Mouse (Mus musculus) fibroblast of lung, adult 2 months (primary cell): ENCODE measurements around the gene Tmem39b.

ENCODE experiments used
- DNase-seq: peaks from one replicate; pipeline ENCODE4 v3.0.0-alpha.2; 2011; ENCODE audit warnings: low read depth

The Tmem39b gene

DNA sequence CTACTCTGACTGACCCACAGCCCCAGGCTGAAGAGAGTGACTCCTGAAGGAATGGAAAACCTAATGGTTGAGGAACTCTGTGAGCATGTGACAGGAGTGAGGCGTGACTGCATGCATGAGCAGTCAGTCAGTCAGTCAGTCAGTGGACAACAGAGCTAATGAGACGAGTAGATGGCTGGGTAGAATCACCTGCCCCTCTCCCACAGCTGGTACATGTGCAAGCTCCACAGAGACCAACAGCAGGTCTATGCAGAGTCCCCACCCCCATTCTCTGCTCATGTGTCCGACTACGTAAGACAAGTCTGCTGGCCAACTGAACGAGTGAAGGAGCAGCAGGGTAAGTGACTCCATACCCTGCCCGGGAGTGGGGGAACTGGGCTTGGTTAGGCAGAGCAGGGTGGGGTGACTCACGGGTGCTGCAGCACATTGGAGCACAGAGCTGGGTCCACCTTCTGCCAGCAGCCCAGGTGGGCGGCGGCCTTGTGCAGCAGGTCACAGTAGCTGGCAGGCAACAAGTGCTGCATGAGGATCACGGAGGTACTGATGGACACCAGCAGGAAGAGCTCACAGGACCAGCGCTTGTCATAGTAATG lies 12.6 kb downstream of the Tmem39b start:
- no peak for DNase-seq

DNA sequence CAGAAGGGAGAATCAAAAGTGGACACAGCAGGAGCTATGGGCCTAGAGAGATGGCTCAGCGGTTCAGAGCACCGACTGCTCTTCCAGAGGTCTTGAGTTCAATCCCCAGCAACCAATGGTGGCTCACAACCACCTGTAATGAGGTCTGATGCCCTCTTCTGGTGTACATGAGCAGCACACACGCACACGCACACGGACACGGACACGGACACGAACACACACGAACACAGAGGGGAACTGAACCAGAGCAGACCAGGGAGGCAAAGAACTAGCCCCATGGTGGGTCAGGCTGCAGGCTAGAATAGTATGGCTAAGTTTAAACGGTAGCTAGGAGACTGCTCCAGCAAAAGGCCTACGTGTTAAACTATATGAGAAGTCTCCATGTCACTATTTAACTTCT lies 14.8 kb downstream of the Tmem39b start:
- no peak for DNase-seq

DNA sequence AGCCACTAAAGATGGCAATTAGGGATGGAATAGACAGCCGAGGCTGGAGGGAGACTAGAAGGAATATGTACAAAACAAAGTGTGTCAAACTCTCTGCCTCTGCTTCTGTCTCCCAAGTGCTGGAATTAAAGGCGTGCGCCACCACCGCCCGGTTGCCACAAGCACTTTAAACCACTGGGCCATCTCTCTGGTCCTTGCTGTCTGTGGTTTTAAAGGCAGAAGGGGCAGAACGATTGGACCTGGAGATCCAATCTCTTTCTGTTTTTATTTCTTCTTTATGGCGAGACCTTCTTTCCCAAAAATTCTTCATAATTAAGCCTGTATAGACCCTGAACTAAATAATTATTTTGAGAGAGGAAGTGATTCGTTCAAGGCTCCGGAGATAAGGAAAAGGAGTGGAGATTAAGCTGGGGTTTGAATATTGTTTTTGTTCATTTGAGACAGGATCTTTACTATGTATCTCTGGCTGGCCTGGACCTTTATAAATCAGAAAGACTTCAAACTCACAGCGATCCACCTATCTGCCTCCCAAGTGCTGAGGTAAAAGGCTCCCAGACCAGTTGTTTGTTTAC lies 23.7 kb downstream of the Tmem39b start:
- no peak for DNase-seq

DNA sequence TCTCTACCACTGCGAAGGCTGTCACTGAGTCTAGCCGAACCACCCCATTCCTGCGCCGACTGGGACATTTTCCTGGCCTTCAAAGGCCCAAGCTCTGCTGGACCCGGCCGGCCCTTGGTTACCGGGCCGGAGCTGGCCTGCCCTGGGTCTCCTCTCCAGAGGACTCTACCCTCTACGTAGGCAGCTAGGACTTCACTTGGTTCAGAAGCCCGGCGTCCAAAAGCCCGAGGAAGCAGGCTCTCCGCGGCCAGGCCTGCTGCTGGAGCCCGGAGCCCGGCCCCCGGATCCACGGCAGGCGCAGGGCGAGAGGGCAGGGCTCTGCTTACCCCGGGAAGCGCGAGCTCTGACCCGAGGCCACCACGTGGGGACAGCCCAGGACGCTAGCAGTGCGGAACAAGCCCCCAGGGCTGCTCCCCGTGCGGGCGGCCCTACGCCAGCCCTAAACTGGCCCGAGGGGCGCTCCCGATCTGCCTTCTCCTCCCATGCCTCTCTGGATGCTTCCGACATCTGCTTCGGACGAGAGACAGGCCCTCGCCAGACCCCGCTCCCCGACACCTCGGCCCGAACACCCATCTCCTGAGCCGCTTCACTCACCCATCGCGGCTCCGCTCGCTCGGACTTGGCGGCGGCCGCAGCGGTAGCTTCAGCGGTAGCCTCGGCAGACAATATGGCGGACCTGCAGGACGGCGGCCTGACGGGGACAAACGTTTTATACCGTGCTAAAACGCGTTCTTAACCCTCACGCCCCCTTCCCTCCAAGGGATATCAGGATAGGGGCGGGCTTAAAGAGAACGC lies 24.4 kb downstream of the Tmem39b start, which contains the start of gene Kpna6:
Gene Kpna6 (minus strand): TSS at position 685 of the 795 bp plus-strand sequence.
- DNase-seq = peak; percentile 86

GRCm38 (mm10) chr4:129671491-129672082 lies 25.1 kb downstream of the Tmem39b start:
- peak; percentile 28 for DNase-seq

GRCm38 (mm10) chr4:129662255-129662813 lies 34.3 kb downstream of the Tmem39b start:
- DNase-seq = no peak

GRCm38 (mm10) chr4:129661584-129661983 lies 35.1 kb downstream of the Tmem39b start:
- DNase-seq = no peak

DNA sequence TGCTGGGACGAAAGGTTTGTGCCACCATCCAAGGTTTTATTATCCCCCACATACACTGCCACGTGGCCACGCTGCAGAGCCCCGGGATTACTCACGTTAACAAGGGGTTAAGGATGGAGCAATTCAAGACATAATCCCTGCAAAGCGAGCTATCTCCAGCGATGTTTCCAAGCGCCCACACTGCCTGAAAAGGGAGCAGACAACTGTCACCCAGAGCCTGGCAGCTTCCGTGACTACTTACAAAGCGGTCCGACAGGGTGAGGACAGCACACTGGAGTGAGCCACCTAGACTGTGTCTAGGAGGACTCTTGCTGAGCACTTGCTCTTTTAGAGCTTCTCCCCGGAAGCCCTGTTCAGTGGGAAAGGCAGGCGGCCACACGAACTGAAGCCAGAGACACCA lies 41.9 kb downstream of the Tmem39b start:
- no peak for DNase-seq

GRCm38 (mm10) chr4:129650359-129650758 lies 46.3 kb downstream of the Tmem39b start:
- DNase-seq = no peak

- no peak for DNase-seq
These were observed 48.0 kb downstream of the Tmem39b start for GRCm38 (mm10) chr4:129648656-129649055.

DNA sequence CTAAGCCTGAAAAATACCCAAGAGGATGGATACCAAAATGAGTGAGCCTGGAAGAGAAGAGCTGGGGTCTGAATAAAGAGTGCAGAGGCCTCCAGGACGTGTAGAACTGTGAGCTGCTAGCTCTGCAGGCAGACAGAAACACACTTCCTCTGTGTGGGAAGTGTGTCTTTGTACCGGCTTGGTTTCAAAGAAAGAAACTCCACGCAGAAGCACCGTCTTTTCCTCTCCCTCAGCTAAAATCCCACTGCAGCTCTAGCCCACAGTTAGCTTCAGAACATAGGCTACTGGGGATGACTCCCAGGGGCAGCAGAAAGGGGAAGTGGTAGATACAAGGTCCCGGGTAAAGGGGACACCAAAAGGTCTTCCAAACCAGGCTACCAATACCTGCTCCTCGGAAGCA lies 51.4 kb downstream of the Tmem39b start:
- no peak for DNase-seq

DNA sequence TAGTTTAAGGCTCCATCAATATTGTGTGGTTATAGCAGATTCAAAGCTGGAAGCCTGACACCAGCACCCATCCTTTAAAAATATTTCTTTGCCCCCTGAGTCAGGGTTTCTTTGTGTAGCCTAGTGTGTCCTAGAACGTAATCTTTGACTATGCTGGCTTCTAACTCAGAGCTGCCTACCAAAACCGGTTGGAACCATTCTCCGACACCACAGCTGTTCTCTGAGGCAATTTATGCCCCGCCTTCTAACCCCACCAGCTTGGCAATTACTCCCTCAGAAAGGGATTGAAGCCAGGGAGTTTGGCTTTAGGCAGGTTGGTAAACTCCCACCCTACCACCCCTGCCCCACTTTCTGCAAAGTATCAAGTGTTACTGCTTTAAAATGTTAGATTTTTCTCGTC lies 54.9 kb downstream of the Tmem39b start:
- peak; percentile 32 for DNase-seq

GRCm38 (mm10) chr4:129640638-129641467 lies 55.8 kb downstream of the Tmem39b start, which contains the start of gene Txlna:
Gene Txlna (minus strand): TSS chr4:129641065.
- DNase-seq = peak; percentile 92

DNA sequence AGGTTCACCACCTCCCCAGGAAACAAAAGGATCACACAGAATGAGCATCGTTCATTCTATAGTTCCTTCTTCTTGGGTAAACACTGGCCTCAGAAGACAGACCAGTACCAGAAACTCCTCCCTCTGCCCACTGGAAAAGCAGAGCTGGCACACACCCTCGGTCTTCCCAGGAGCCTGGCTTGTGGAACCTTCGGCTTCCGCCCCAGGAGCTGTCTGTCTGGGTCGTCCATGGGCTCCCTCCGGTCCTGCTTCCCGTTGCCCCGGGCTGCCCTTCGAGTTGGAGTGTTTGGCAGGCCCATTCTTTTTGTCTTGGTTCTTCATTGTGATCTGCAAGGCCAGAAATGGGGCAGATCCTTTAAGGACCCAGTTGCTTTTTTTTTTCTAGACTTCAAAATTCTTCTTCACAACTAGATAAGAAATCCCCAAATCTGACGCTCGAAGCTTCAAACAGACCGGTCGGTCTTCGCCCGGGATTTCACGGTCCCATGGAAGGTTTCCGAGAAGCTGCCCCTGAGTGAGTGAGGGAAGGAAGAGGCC lies 56.5 kb downstream of the Tmem39b start:
- peak; percentile 33 for DNase-seq

DNA sequence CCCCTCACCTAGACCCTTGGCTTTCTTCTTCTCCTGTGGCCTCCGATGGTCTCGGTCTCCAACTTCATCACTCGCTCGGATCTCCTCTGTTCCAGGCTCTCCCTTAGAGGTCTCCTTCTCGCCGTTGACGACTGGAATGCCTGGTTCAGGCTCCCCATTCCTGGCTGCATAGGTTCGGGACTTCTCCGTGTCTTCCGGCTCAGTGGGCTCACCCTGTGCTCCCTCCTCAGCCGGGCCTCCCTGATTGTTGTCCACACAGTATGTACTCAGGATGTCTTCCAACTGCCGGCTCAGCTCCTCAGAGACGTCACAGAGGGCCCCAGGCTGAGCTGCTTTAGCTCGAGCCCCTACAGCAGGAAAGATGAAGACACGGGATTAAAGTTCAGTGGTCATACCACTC lies 57.4 kb downstream of the Tmem39b start:
- DNase-seq = no peak

- no peak for DNase-seq
These were observed 62.8 kb downstream of the Tmem39b start for GRCm38 (mm10) chr4:129633852-129634251.

GRCm38 (mm10) chr4:129631867-129632266 lies 64.8 kb downstream of the Tmem39b start:
- no peak for DNase-seq

DNA sequence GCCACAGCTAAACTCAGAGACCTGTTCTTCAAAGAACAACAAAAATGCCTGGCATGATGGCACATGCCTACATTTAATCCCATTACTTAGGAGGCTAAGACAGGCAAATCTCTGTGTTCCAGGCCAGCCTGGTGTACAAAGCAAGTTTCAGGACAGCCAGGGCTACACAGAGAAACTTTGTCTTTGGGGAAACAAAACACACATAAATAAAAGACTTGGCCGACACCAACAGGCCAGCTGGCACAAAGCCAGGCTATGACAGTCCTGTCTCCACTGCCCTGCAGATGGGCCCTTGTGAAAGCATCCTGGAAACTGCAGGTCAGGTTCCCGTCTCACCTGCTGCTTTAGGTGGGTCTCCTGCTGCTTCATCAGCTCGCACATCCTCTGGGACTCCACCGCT lies 65.7 kb downstream of the Tmem39b start:
- DNase-seq = no peak
